Mouse (Mus musculus) thymus, postnatal 14 days (tissue): ENCODE measurements around the gene Icos.
A peak's percentile ranks its signal among the peaks of the same experiment; 100 is the strongest.

ENCODE experiments used
- DNase-seq: peaks from one replicate; pipeline ENCODE4 v3.0.0; 2021

Gene Icos

DNA sequence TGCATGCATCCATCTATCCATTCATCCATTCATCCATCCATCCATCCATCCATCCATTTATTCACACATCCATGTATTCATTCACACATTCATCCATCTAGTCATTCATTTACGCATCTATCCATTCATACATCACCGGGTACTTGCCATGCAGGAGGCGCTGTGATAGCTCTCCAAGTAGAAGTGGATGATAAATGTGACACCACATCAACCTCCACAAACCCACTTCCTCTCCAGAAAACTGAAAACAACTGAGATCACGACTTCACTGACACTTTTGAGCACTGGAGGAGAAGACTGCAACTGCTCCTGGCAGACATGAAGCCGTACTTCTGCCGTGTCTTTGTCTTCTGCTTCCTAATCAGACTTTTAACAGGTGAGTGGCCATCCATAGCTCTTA, at the start of gene Icos:
TSS of gene Icos (plus strand) at position 287 of the 400 bp plus-strand sequence.
- DNase-seq, result peak; percentile 77

DNA sequence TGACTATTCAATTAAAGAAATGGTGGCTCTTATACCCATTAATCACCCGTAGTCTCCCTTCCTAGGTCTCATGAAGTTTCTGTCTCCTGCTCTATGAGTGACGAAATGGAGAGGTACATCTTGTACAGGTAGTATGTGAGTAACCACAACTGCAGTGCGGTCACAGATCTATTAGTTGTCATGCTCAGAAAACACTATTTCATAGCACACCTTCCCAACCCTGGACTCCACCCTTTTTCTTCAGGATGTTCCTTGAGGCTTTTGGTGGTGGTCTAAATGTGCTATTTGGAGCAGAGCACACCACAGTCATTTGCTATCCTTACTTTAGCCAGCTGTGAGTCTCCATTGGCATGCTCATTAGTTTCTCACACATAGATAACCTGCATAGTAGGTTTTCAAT, 48.7 kb upstream of the Icos start:
- DNase-seq, result no peak

DNA sequence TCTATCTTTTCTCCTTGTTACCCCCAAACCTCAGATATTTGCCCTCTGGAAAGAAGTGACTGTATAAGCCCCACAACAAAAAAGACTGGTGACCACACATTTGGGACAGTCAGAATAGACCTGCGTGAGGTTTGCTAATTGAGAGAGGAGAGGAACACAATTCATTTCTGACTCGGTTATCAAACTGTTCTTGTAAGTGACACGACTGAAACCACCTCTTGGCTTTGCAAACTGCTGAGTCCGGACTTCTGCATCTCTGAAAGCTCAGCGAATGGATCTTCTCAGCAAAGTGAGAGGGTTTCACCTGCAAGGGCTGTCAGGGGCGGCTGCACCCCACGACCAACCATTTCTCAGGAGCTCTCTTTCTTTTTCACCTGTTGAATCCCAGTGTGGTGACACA, 47.3 kb upstream of the Icos start:
- DNase-seq, result no peak

DNA sequence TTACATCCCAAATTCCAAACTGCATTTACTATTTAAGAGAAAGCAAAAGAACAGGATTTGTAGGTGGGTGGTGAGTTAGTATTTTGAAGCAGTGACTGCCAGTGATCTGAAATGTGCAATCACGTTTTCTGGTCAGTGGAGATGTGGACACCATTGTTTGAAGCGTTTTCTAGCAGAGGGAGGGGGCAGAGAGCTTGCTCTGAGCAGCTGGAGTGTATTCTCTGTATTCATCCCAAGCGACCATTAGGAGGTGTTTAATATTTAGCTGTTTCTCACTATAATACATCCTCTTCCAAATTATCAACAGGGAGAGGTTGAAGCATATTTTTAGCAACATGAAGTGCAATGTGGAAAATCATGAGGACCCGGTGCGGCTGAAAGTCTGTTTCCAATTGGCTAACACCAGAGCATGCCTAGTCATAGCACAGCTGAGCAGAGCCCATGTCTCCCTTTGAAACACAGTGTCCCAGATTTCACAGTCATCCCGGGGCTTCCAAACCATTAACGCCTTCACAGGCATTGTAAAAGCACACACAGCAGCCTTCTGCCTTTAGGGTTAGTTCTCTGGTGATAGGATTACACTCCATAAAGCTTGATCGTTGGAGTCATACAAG, 41.7 kb upstream of the Icos start:
- no peak for DNase-seq

DNA sequence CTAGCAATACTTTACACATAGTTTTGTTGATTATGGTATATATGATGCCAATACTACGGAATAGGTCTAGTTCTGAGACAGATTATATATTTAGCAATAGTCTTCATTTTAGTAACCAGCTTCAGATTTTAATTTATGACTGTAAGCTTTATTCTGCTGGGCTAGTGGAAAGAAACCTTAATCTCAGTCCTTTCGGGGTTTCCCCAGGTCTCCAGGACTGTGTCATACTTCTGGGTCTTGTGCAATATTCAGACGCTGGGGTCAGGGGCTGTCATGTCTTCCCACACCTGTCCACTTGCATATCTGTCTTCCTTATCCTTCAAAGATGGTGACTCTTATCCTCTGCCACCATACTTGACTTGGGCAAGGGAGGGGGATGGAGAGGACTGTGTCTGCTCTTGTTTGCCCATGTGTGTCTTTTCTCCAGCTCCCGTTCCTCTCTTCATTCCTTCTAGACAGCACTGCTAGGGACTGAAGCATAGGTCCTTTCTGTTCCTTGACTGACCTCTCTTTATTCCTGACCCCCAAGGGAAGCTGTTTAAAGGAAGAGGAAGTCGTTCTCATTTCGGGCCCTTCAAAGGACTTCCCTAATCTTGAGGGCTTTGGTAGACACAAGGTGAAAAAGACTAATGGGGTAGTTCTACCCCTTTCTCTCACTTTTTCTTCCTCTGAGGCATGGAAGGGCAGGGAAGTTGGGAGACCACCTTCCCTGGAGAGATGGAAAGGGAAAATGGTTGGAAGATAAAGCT, 40.6 kb upstream of the Icos start:
- no peak for DNase-seq

DNA sequence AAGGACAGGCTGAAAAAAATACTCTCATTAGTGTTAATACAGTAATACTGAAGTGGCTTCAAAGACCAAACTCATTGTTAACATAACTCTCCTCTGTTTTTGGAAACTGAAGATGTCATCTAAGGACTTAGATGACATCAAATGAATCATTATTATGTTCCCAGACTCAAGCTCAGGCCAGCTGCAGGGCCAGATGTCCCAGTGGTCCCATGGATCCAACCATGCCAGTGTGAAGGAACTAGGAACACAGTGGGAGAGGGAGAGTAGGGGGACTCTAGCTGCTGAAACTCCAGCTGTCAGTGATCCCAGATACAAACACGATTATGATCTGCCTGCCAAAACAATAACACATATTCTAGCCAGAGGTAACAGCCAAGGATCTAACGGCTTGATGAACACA, 39.5 kb upstream of the Icos start:
- no peak for DNase-seq

DNA sequence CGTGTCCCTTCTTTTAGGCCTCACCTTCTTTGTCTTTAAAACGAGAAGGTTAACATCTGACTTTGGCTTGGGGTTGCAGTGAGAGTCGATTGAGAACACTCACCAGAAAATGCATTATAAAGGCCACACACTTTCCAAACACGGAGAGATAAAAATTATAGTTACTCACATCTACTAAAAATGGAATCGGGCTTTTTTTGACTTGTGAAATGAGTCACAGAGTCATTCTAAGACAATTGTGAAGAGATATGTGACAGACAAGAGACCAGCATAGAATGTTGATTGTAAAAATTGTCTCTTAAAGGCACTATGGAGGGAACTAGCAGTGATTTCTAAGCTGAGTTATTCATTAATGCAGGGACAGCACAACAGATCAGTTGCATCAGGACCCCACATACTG, 38.8 kb upstream of the Icos start:
- DNase-seq, result no peak

DNA sequence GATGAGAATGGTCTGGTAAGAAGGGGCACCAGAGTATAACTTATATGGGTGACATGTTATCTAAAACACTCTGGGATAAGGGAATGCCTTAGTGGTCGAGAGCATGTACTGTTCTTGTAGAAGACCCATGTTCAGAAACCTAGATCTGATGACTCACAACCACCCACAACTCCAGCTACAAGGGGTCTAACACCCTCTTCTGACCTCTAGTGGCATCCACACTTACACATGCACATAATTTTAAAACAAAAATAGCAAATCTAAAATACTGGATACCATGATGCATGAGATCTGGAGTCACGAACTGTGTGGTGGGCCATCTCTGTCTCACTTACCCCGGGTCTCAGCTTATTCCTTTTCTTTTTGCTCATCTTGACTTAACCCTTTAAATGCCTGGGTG, 37.7 kb upstream of the Icos start:
- no peak for DNase-seq

DNA sequence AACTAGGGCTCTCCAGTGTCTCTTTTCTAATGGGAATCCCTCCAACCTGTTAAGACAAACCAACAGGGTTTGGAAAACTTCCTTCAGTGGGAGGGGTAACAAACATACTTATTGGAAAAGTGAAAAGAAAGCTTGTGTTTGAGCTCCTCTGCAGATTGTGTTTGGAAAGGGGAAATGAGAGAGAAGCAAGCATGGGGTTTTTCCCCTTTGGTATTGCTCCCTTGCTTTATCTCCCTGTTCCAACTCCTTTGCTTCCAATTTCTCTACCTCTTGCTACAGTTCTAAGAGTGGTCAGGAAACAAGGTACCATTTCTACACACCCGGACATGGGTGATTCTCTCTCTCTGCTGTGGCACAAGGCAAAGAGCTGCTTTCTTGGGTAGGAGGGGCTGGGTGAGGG, 37.1 kb upstream of the Icos start:
- DNase-seq, result no peak

DNA sequence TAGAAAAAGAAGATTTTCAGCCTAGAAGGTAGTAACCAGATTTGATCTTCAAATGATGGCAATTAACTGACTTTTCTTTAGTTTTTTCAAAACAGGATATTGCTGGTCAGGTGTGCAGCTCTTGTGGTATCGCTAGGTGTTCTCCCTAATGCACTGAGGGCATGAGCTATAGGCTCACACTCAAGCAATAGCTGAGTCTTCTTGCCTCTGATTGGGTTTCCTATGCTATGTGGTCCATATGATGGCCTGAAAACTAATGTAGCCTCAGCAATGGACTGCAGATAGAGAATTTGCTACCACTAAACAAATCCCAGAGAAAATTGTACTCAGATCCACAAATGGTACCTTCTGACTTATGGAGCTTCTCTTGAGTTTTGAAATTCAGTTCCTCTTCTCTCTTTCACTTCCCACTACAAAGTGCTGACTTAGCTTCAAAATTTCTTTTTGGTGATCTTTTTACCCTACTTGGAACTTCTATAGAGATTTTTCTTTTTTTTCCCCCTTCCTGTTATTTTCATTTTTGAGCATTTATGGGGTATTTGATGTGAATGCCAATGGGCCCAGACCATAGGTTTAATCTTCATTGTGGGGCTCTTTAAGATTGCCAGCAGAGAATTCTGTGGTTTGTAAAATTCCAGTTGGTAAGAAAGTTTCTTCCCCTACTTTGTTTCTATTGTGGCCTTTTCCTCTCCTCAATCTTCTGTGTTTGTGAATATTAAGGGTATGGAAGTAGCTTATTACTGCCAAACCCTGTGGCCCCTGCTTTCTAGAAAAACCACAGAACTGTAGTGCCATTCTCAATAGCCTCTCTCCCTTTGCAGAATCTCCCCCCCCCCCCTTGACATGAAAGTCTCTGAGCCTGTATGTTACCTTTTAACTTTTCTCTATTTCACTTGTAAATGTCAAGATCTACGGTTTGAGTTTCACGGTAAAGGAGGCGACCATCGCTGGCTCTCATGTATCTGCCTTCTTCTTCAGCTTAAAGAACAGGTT, 36.4 kb upstream of the Icos start:
- no peak for DNase-seq

DNA sequence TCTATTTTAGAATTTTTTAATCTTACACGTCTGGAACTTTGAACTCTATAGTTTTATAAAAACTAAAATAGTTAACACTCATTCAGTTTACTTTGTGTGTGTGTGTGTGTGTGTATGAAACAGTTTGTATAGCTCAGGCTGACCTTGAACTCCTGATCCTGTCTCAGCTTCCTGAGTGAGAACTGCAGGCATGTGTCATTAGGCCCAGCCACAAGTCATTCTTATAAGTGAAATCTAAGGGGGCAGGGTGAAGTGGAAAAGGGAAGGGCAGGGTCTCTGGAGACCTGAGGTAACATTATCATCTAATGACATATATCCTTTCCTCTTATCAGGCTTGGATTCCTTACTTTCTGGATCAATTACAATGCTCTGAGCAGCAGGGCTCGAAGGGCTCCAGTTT, 34.8 kb upstream of the Icos start:
- no peak for DNase-seq

DNA sequence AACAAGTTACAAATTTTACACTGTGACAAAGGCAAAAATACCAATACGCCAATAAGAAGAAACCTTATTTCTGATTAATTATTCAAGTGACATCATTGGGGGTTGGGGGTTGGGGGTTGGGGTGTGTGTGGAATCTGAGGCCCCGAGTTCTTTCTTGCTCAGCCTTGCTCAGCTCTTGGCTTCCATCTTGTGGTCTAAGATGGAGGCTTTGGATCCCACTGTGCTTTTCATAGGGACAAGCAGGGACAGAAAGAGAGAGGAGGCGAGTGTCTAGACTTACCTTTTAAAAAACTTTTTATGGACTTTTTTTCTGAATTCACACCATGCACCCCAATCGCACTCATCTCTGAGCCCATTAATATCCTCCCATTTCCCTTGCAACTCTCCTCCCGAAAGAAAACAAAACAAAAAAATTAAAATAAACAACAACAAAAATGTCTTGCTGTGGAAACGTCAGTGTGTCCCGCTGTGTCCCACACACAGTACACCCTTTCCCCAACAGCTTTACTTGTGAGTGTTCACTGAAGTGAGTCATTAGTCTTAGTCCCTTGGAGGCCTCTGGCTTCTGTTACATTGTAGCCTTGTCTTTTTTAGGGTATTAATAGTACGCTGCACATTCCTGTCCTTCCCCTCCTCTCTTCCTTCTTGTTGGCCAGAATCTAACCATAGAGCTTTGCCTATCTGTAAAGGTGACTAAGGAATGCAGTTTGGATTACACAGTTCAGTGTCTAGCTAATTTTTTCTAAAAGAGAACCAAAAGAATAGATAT, 31.9 kb upstream of the Icos start:
- DNase-seq, result no peak

DNA sequence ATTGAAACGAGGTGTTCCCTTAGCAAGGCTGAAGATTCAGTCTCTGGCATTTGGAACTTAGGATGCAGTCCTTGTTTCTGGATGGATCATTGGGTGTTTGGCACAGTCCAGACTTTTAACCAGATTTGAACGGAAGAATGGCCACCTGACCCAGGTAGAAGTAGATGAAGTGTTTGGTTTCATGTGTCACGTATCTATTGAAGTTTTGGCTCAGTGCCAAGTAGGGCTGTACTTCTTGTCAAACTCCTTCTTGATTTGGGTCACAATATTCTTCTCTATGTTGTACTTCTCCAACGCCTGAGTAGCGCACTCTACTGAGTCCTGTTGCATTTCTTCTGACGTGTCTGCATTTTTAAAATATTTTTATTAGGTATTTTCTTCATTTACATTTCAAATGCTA, 29.6 kb upstream of the Icos start:
- no peak for DNase-seq

DNA sequence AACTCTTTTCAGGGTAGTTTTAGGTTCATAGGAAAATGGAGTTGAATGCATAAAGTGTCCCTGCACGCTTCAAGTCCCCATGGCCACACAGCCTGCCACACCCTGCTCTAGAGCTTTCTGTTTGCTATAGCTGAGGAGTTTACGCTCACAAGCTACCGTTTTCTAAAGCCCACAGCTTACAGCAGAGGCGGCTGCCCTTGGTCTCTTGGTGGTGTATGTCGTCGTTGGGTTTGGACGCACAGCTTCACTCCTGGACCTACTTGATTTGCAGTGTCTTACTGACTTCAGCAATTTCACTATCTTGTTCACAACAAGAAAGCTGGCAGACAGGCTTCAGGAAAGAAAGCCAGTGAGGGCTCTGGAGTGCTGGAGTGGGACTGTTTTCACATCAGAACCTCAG, 24.8 kb upstream of the Icos start:
- DNase-seq, result no peak

DNA sequence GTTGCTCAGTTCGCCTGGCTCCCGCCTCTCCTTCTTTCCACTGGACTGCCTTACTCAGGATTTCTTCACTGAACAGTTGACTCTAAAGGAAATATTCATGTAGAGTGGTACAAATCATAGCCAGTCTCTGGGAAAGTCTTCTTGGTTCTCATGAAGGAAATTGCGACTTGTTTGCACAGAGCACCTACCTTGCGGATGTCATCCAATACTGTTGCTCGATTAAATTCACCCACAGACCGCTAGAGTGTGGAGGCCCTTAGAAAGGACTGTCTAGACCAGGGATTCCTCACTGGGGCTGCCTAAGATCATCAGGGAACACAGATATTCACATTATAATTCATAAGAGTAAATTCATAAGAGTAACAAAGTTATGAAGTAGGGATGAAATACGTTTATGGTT, 24.0 kb upstream of the Icos start:
- no peak for DNase-seq

DNA sequence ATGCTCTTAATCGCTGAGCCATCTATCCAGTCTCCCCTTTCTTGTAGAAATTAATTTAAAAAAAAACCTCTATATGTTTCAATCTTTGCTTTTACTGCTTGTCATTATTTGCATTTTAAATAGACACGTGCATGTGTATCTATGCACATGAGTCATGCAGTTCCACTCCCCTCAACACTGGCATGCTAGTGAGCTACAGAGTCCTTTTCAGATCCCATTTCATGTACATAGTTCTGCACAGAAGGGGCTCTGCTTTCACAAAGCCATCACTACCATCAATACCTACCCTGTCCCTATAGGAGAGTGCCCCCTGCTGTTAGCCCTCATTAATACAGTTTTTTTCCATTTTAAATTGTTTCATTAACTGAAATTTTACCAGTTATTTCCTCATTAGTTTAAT, 23.0 kb upstream of the Icos start:
- DNase-seq, result peak; percentile 58

DNA sequence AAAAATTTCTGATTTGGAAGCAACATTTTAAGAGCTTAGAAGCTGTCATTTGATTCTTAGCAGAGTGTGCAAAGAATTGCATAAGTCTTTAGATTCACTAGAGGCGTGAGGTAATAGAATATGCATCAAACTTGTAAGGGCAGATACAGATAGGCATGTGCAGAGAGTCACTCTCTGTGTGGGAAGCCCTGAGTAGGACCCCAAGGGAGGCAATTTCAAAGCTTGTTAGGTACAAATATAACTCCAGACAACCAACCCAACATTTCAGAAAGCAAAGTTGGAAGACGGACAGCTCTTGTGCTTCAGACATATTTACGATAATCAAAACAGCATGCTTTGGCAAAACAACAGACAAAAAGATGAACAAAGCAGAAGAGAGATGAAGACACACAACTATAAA, 22.5 kb upstream of the Icos start:
- DNase-seq, result no peak

DNA sequence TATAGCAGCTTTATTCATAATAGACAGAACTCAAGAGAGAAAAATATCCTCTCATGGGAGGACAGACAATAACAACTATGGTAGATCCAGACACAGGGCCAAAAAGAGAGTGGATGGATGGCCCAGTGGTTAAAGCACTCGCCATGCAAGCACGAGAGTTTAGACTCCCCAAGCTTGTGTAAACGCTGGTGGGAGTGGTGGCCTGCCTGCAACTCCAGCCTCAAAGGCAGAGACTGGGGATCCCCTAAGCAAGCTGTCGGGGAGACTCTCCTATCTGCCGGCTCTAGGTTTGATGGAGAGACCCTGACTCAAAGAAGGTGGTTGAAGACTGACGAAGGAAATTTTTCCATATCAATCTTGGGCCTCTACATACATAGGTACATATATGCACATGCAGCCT, 21.5 kb upstream of the Icos start:
- no peak for DNase-seq

DNA sequence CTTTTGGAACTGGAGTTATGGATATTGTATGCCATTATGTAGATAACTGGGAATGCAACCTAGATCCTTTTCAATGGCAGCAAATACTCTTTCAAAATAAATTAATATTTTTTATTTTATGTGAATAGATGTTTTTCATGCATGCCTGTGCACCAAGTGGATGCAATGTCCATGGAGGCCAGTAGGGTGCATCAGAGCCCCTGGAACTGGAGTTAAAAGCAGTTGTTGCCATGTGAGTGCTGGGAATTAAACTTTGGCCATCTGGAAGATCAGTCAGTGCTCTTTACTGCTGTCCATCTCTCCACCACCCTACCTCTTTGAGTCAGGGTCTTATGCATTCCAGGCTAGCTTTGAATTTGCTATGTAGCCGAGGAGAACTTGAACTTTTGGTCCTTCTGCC, 19.4 kb upstream of the Icos start:
- peak; percentile 44 for DNase-seq

DNA sequence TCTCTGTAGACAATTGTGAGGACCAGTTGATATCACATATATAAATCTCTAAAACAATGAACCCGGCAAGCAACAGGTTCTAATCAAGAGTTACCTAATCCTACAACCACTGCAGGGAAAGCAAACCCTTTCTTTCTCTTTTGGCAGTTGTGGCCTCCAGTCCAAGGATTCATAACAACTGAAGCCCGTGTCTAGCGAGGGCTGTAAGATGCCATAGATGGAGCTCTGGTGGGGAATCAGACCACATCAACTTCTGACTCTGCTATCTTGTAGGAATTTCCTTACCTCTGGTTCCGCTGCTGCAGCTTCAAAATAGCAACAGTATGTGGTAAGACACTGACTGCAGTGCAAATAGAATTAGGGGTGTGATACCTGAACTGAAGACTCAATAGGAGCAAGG, 18.5 kb upstream of the Icos start:
- DNase-seq, result no peak

DNA sequence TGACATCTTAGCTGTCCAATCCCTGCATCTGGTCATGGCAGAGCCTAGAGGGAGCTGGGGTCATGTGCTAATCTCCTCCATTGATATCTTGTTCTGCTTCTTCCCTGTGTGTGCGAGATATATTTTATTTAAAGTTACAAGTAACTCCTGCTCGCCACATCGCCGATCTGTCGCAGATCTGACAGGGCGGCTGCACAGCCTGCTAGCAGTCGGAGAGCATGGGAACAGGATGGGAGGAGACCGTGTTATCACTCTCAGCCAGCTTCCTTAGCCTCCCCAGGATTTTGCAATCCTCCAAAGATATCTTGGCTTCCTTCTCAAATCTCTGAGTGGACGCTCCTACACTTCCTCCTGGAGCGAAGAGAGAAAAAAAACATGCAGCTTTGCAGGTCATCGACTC, 17.3 kb upstream of the Icos start:
- peak; percentile 9 for DNase-seq

DNA sequence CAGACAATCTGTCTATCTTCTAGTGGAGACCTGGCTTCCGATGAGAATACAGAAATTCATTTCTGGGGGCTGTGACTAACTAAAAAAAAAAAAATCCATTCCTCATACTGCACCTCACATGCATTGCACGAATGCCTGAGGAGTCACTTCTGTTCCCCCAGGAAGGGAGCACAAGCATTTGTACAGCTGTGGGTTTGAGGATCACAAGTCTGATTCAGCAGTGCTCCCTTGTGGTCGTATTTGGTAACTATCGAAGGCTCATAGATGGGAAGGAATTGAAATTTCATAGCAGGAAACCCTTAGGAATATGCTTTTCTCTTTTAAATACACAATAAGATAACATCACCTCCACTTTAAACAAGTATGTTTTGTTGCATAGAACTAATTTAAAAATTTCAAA, 16.6 kb upstream of the Icos start:
- peak; percentile 72 for DNase-seq

DNA sequence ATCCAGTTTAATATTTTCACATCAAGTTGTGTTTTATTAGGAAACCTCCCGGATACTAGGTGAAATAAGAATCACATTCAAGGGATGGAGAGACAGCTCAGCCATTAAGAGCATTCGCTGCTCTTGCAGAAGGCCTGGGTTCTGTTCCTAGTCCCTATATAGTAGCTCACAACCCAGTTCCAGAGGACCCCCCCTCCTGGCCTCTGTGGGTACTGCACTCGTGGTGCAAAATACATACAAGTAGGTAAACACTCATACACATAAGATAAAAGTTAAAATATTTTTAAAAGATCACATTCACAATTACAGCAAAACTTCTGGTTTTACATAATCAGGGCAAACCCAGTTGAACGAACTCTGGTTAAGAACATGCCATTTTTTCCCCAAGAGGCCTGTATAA, 15.6 kb upstream of the Icos start:
- peak; percentile 11 for DNase-seq
